Mouse (Mus musculus): ENCODE measurements around the gene Tbc1d2.

DNA sequence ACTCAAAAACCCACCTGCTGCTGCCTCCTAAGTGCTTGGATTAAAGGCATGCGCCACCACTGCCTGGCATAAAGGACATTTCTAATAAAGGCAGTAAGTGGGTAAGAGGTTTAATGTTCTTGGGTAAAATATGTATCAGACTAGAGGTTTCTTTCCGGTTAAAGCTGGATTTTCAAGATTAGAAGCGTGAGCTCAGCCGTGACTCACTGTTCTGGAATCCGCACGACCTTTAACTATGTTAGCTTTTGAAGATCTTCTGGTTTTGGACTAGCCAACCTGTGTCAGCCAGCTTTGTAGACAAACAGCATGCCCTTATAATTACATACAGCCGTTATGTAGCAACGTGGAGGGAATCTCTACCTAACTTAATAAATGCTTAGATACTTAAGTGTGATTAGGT is 10.1 kb downstream of the Tbc1d2 start:
- no peak for TF ChIP-seq CTCF (IDR thresholded peaks at IDR 0.05; ENCODE audit: extremely low read depth, insufficient read depth, insufficient read length, insufficient replicate concordance)
- no peak for TF ChIP-seq POLR2A (IDR thresholded peaks at IDR 0.05; ENCODE audit: low read depth, low read length)

All from spleen, adult 2 months (tissue).